Mouse (Mus musculus): ENCODE results near the gene Rai1. TPM values are rescaled to one million over a fixed set of nuclear protein-coding genes. Genes with fewer than 3 reads are reported as not detected.

The Rai1 gene
- polyA plus RNA-seq, 2 experiments from 2014 or later = 8.4 to 8.9 TPM

DNA sequence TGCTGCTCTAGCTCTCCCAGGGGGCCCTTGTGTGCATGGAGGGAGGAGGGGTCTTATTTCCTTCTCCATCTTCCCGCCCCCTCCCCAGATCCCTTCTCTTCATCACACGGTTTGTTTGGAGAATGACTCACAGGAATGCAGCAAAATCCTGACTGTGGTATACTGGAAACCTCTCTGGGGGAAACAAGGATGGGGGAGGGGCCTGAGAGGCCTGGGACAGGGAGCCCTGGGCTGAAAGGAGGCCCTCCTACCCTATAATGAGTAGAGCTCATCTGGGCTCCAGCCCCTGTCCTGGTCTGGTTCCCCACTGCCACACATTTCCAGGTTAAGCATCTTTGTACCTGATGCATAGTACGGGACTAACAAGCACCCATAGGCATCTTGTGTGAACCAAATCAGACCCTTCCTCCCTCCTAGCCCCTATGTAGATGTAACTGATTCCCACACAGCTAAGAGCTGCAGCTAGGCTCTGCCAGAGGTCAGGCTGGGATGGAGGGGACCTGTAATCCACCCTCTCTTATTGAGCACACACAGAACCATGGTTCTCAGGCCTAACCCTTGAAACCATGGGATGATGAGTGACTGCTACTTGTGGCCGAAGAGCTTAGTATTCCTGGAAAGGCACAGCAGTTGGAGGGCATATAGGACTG is 23.2 kb downstream of the Rai1 start:
- no peak for ATAC-seq

- ATAC-seq = peak; percentile 20
Measured at GRCm38 (mm10) chr11:60130516-60130915, 25.7 kb downstream of the Rai1 start.

DNA sequence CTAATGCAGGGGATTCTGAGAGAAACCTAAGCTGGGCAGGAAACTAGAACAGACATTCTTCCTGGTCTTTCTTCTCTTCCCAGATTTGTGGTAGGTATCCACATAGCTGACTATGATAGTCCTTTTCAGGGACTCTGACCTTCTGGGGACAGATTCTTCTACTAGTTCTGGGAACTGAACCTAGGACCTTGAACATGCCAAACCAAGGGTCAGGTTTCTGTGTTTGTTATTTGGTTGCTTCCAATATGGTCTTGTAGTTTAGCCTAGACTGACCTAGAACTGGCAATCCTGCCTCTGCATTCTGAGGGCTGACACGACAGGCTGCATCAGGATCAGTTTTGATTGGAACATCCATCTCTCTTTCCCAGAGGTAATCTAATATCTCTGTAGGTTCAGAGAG is 27.2 kb downstream of the Rai1 start:
- no peak for ATAC-seq

- ATAC-seq = no peak
Measured at GRCm38 (mm10) chr11:60136491-60136890, 31.7 kb downstream of the Rai1 start.

DNA sequence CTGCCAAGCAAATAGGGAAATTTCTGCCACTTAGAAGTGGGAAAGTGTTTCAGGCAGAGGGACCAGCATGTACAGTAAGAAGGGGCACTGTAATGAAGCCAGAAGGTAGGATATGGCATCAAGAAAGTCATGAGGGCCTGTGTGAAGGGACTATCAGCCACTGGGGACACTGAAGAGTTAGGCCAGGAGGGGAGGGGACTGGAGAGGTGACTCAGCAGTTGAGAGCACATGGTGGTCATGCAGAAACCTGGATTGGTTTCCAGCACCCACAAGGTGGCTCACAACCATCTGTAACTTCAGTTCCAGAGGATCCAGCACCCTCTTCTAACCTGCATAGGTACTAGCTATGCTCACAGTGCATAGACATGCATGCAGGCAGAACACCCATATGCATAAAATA is 32.4 kb downstream of the Rai1 start:
- no peak for ATAC-seq

DNA sequence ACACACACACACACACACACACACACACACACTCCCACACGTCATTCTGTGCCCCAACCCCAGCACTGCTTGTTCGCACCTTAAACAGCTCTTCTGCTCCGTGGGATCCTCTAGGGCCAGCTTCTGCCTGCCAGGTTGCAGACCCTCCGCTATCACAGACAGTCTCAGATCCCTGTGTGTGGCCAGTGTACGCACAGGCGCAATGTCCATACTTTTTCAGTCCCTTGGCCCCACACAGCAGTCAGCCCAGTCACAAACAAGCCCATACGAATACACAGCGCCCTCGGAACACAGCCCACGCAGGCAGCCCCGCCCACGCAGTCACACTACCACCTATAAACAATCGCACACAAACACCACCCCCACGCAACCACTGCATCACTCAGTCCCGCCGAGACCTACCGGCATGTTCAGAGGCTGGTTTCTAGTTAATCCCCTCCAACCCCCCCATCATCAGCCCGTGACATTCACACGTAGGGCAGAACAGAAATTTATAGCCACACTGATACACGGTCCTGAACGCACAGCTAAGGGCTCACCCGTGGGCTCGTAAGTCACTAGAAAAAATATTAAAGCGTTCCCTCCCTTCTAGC is 34.4 kb downstream of the Rai1 start:
- peak; percentile 37 for ATAC-seq

GRCm38 (mm10) chr11:60139734-60140371 is 35.0 kb downstream of the Rai1 start:
- peak; percentile 11 for ATAC-seq

DNA sequence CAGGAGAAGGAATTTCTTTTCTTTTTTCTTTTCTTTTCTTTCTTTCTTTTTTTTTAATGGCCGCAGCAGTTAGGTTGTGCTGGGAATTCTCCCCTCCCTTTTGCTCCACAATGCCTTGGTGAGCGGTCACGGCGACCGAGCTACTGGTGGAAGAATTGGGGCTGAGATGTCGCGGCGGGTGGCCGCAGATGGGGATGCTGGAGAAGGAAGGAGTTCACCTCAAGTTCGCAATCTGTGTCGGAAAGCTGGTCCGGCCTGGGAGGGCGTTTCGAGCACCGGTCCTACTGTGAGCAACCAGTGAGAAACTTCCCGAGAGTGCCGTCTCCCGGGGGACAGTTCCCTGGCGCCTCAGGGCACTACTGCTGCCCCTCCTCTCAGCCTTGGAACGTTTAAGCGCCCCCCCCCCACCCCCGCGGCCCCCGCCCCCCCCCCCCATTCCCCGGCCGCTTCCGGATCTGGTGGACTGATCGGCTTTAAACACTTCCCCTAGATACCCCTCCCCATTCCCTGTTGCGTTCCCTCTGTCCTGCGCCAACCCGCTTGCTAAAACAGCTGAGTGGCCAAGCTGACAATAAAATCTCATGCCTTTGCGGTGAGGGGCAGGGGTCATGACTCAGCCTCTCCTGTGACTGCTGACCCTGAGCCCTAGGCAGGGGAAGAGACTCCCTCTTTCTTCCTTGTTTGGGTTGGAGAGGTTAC is 35.9 kb downstream of the Rai1 start:
- no peak for ATAC-seq

GRCm38 (mm10) chr11:60141285-60141608 is 36.4 kb downstream of the Rai1 start:
- ATAC-seq = no peak

DNA sequence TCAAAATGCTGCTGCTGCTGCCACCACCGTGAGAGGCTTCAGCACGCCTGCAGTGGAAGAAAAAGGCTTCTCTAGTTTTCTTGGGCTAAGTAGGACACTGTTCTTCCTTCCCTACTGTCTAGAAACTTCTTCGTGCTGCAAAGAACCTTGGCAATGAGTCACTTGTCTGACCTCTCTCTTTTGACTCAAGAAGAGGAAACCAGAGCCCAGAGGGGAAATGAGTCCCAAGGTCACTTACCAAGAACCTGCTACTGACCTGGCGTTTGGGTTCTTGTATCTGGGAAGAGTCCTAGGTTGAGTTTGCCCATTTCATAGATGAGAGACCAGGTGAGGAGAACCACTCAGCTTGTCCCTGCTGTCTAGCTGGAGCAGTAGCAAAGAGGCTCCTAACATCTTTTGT is 38.3 kb downstream of the Rai1 start:
- ATAC-seq = no peak

DNA sequence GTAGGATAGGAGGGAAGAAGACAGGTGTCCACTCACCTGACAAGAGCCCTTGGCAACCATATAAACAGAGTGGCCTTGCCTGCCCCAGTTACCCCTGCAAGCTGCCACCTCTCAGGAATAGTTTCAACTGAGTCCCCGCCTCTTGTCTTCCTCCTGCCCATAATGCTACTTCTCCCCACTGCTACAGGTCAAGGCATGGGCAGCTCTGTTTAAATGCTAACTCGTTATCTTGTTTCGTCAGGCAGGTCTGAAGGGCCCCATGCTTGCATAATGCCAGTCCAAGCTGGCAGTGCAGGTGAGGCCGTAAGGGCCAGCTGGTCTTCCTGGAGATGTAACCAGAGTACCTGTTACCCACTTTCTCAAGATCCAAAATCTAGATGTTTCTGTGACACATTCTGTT is 41.4 kb downstream of the Rai1 start:
- no peak for ATAC-seq

DNA sequence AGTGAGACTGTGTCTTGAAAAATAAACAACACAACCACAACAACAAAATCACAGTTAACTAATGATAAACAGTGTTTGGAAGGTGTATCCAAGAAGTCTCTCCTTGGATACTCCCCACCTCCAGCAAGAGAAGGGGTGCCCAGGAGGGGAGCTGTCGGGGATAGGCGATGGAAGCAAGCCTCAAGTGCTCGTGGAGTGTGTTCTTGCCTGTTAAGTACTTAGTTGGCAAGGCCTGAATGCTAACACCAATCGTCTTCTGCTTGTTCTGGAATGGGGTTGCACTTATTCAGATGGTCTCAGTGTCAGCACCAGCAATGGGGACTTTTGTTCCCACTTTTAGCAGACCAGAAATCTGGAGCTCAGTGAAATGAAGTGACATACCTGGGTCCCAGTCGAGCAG is 43.8 kb downstream of the Rai1 start:
- ATAC-seq = no peak

DNA sequence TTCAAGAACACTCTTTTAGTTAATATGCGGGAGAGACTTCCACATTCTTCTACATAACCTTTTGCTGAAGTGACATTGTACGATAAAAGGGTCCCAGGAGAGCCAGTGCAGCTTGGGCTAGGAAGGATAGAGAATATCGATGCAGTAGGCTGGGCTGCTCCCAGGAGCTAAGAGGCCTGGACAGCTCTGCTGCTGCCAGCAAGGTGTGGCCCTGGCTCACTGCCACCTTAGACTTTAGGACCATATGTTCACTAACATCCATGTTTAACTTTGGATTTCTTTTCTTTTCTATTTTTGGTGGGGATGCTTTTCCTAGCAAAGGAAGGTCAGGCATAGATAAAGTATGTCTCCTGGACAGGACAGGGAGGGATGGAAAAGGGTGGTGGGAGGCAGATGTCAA is 44.3 kb downstream of the Rai1 start:
- no peak for ATAC-seq

DNA sequence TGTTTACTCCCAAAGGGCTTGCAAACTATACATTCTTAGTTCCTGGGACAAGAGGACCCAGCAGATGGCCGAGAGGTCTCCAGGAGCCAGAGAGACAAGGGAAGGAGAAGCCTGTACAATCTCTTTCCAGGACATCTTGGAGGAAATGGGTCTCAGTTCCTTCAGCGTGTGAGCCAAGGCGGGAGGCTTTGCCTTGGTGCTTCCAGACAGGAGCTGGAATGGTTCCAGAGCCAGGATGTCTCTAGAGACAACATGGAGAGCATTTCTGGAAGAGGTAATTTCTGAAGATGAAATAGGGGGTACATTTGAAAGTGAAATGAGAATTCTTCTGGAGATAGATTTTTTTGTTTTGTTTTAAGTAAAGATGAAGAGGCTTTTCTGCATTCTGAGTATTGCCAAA is 45.9 kb downstream of the Rai1 start:
- ATAC-seq = no peak

DNA sequence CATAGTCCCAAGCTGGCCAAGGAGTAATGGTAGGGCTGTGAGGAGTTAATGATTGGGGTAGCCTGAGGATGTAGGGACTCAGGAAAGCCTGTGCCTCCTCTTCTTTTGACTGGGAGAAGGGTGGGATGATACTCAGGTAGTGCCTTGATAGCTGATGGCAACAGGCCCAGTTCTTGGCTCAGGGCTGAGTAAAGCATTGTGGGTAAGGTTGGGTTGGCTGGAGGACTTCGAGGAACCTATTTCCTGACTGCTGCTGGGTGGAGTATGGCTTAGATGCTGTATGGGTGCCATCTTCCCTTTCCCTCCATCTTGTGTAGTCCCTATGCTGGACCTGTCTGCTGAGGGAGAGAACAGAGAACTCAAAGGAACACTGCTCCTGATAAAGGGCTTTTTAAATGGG is 47.5 kb downstream of the Rai1 start:
- ATAC-seq = no peak

- ATAC-seq = no peak
Measured at GRCm38 (mm10) chr11:60153936-60154335, 49.1 kb downstream of the Rai1 start.

- no peak for ATAC-seq
Measured at GRCm38 (mm10) chr11:60155690-60156089, 50.9 kb downstream of the Rai1 start.

DNA sequence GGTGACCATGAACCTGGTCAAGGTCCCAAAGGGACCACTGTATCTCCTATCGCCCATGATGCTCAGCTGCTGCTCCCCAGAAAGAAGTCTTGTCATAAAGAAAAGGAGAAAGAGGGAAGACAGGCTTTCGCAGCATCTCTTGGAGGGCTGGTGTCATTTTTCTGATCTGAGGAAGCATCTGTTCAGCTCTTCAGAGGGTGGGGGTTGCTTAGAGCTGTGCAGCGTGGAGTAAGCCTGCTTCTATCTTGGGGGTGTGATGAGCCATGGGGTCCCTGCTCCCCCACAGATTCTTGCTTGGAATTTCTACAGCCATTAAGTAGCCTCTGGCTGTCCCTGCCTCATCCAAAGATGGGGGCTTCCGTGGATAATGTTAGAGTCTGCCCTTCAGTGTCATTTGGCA is 53.5 kb downstream of the Rai1 start:
- no peak for ATAC-seq

- no peak for ATAC-seq
Measured at GRCm38 (mm10) chr11:60159955-60160354, 55.1 kb downstream of the Rai1 start.

GRCm38 (mm10) chr11:60160454-60161114 is 55.8 kb downstream of the Rai1 start:
- no peak for ATAC-seq

GRCm38 (mm10) chr11:60161146-60161874 is 56.5 kb downstream of the Rai1 start:
- no peak for ATAC-seq

DNA sequence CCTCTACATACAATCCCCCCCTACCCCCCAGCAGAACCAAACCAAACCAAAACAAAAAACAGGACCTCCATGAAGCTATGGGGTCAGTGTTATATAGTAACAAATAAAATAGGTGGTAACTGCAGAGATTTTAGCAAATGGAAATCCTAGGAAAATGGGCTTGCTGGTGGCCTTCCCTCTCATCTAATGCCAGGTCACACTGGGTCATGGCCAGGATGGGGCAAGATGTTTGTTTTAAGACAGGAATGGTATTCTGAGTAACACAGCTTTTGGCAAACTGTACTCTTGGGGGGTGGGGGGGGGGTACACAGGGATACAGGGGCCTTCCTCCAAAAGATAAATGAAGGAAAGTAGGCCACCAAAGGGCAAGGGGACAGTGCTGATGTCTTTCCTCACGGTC is 57.7 kb downstream of the Rai1 start:
- no peak for ATAC-seq

- ATAC-seq = no peak
Measured at GRCm38 (mm10) chr11:60163362-60163761, 58.5 kb downstream of the Rai1 start.
